Mouse (Mus musculus): ENCODE measurements around the gene Cpm.
"Not testable (repeated sequence)": the region's sequence is repeated elsewhere in the genome, so short reads cannot be mapped to it uniquely, and the experiment has no call there.

The Cpm gene

DNA sequence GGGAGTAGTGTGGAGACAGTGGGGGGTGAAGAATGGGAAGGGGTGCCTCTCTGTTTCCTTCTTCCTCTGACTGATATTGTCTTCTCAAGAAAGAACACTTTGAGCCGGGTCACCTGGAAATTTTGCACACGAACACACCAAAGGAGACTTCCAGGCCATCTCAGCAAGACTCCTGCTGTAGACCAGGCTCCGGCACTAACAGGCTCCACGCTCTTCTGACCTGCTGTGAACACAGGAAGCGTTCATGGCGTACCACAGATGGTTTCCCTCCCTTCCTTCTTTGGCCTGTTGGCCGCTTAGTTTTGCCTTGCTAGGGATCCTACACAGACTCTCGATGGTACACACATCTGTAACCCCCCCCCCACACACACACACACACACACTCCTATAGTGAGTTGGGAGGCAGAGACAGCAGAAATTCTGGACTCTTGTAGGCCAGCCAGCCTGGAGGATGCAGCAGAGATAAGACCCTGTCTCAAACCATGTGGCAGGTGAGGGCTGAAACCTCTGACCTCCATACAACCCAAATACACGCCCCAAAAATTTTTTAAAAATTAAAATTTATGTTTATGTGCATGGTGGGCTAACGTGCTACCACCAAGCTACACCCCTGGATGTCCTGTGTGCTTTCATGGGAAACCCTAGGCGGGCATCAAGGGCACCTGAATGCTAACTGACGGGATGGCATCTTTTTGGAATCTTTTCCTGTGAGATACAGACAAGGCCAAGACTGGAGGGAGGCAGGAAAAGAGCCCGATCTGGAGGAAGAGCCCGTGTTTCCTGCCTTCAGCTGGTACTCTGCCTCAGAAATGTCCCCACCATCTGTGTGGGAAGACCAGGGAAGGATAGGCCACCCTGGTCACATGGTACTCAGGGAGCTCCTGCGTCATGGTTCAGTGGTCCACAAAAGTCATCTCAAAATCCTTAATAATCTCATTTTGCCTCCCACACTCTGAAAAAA lies 23.7 kb upstream of the Cpm start:
- no peak for DNase-seq (ENCODE audit: extremely low read depth, low read depth, low spot score)

DNA sequence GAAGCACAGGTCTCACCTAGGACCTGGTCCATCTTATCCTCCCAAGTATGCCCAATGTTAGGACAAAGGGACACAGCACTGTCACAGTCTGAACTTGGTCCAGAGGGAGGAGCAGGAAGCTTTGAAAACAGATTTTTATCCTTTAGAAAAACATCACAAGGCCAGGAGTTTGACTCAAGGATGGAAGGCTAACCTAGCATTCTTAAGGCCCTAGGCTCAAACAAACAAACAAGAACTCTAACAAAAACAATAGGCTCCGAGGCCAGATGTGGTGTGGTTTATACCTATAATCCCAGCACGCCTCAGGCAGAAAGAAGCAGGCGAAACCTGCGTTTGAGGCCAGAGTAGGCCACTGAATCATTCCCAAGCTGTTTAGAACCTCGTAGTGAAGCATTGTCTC lies 22.9 kb upstream of the Cpm start:
- DNase-seq (ENCODE audit: extremely low read depth, low read depth, low spot score), result no peak

DNA sequence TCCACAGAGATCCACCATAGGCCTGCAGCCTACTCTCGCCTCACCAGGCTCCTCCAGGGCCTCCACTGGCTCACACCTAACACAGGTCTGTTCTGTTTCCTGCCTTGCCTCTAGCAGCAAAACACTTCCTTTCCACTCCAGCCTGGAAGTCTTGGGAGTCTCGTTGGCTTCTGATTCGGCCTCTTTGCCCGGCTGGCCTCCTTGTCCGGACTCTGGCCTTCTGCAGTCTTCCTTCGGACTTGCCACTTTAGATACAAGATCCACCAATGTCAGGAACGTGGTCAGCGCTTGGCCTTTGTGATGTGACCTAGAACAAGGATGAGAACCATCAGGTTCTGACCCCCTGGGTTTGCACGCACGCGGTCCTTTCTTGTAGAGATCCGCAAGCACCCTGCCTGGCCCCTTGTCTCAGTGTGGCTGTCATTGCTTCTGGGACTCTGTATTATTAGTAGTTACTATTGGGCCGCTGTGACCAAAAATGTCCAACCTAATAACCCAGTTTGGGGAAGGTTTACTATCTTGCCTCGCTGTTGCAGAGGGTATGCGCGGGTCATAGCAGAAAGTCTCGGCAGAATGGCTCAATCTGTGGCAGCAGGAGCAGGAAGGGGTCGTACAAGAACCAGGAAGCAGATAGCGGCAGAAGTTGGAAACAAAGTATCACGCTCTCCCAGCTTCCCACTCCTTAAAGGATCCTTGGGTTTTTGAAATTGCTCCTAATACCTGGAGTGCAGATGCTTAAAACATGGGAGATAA lies 22.1 kb upstream of the Cpm start:
- no peak for DNase-seq (ENCODE audit: extremely low read depth, low read depth, low spot score)

DNA sequence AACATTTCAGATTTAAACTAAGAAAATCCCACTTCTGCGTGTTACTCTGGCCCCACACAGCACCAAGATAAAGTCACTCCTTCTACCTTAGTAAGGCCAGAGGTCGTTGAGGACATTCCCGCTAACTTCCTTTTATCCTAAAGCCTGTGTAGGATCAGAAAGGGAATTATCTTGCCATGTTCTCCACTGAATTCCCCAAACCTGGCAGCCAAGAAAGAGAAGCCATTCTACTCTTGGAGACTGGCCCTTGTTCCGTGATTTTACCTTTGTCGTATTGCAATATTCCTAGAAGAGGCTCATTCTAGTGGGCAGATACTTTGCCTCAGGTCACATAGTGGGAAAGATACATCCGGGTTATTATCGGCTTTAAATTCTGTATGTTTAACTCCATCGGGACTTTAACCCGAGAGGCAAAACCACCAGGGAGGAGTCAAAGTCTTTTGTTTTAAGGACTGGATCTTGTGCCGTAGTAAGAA lies 21.5 kb upstream of the Cpm start:
- no peak for DNase-seq (ENCODE audit: extremely low read depth, low read depth, low spot score)

DNA sequence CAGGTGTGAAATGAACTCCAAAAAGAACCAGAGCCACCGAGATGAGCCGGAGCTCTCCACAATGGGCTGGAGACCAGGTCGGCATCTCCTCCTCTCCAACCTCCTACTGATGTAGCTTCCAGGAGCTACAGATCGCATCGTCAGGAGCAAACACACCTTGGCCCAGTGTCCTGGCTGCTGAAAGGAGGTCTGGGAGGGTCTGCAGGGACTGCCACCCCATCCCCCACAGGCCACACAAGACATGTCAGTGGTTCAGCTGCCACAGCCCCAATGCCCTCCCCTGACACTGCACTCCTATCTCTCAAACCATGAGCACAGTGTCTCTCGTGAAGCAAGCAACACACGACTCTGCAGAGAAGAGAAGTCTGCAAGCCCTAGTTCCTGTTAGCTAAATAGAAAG lies 20.8 kb upstream of the Cpm start:
- no peak for DNase-seq (ENCODE audit: extremely low read depth, low read depth, low spot score)

DNA sequence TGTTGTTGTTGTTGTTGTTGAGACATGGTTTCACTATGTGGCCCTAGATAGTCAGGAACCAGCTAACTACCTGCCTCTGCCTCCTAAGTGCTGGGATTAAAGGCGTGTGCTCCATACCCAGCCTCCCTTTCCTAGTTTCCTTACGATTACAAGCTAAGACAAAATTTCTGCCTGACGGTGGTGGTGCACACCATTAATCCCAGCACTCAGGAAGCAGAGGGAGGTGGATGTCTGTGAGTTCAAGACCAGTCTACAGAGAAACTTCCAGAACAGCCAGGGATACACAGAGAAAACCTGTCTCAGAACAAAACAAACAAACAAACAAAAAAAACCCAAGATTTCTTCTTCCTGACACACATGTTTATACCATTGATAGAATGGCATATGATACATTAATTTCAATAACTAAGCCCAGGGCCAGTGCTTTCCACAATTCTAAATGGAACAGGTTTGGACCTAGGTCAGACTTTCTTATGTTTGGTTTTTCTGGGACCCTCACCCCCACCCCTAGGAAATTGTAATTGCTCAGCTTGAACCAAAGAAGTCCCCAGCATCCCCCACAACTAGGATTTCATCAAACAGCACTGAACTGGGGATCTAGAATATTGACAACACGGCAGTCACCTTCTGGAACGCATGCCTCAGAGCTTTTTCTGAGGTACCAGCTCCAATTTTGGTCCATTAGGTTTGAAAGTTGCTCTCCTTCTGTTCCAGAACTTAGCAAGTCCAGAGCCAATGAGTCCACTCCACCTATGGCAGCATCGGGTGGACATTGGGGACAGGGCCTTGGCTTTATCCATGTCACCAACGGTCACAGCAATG lies 20.1 kb upstream of the Cpm start:
- no peak for DNase-seq (ENCODE audit: extremely low read depth, low read depth, low spot score)

DNA sequence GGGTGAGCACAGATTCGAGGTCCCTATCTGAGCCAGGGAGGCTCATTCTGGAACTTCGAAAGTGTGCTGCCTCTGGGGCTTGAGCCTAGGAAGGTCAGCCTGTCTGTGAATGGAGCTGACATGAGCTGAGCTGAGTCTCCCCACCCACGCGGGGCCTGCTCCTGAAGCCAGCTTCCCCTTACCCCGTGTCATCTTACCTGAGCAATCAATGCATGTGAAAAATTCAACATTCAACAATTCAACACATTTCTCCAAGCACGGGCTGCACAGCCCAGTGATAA lies 19.6 kb upstream of the Cpm start:
- DNase-seq (ENCODE audit: extremely low read depth, low read depth, low spot score), result no peak

DNA sequence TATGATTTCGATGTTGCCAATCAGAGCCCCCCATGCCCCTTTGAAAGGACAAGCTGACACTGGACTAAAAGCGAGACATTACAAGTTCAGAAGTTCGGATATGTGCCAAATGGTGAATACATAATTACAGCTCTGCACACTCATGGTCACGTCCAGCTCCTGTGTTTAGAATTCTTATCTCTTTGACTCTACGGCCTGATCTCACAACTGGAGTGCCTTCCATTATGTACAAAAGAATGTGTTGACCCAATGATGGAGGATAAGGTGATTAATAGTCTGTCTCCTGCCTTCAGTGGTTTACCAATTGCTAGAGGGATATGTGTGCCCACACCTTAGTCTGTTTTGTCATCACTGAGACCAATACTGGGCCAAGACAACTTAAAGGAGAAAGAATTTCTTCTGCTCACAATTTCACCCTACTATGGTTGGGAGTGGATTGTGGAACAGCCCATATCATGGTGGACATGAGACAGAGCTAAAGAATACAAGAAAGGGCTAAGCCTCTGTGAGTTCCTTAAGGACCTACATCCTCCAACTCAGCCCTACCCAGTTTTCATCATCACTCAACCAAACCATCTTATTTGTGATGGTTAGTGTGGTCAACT lies 19.0 kb upstream of the Cpm start:
- DNase-seq (ENCODE audit: extremely low read depth, low read depth, low spot score), result no peak

DNA sequence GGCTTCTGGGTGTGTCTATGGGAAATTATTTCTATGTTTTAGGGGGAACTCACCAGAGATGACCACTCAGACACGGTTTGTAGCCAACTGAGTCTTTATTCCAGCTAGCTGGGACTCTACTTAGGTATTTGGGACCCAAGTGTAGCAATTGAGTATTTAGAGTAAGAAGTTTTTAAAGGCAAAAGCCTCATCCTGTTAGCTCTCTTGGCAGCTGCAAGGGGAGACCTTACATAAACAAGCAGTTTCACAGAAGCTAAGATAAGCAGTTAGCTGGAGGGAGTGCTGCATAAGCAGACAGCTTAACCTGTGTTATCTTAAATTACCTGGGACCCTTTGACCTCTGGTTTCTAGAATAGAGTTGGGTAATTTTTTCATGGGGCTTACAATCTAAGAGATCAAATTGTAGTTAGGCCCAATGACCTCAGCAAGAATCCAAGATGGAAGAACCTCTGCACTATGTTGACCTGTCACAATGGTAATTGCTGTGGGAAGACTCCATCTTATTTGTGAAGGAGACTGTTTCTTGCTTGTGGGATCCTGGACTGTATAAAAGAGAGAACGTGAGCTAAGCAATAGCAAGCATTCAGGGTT lies 18.4 kb upstream of the Cpm start:
- DNase-seq (ENCODE audit: extremely low read depth, low read depth, low spot score), result no peak

DNA sequence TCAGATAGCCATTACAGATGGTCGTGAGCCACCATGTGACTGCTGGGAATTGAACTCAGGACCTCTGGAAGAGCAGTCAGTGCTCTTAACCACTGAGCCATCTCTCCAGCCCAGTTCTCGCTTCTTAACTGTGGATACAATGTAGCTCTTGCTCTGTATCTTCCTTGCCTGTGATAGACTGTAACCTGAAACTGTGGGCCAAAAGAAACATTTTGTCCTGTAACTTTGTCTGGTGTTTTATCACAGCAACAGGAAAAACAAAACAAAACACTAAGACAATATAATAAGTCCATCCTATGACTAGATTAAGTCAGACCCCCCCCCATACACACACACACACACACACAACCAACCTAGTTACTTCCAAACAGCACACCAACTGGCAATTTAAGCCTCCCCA lies 17.8 kb upstream of the Cpm start:
- DNase-seq (ENCODE audit: extremely low read depth, low read depth, low spot score), result no peak

DNA sequence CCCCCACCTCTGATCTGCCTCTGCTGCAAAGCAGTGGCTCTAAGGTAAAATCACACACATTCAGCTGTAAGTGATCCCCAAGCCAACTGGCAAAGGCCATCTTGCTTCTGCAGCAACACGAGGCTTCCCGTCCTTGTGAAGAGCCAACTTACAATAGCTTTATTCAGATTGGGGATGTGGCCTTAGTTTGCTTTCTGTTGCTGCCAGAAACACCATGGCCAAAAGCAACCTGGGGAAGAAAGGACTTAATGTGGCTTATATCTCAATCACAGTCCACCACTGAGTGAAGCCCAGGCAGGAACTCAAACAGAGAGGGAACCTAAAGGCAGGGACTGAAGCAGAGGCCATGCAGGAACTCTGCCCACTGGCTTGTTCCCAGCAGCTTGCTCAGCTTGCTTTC lies 17.3 kb upstream of the Cpm start:
- no peak for DNase-seq (ENCODE audit: extremely low read depth, low read depth, low spot score)

DNA sequence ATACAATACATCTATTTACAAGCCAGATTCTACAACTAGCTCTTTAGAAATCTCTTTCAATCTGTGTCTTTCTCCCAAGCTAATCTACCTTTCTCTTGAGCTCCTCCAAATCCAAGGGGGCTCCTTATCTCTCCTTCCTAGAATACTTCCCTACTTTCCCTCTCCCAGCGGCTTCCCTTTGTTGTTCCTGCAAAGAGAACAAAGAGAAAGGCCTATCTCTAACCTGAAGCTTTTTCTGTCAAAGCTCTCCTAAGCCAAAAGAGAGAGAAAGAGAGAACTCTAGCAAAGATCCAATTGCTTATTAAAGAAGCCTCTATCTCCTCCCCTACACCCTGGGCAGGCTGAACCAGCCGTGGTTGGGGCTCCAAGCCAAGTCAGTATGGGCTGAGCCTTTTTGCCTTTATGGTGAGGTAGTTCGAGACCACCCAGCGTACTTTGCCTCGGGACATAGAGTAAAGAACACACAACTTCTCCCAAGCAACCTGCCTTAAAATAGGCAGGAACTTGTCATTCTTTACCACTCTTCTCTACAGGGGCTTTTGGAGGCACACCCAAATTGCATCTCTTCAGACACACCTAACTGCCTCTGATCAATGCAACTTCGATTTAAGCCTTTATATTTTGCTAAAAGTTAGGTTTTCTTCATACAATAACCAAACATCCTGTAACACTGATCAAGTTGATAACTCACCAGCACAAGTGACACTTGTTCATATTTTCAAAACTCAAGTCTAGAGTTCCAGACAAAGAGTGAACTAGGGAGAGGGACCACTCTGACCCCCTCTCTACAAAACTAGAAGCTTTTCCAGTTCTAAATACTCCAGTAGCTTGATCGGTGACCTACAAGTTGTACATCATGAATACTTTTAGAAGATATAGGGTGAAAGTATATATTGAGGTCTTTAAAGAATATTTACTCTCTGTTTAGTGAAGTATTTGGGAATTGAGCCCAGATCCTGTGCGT lies 16.4 kb upstream of the Cpm start:
- no peak for DNase-seq (ENCODE audit: extremely low read depth, low read depth, low spot score)

DNA sequence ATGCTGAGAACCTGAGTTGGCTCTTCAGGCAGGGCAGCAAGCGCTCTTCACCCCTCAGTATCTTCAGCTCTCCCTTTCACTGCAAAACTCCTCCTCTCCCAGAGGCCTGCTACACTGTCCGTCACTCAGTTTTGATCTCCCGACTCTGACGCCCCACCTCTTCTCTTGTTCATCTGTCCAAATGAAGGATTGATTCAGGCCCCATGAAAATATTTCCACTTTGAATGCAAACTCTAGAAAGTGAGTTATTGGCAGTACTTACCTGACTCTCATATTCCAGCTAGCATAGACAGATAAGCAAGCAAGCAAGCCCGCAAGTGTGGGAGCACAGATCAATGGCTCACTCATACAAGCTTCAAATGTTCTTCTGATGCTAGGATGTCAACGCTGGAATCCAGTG lies 15.3 kb upstream of the Cpm start:
- no peak for DNase-seq (ENCODE audit: extremely low read depth, low read depth, low spot score)

DNA sequence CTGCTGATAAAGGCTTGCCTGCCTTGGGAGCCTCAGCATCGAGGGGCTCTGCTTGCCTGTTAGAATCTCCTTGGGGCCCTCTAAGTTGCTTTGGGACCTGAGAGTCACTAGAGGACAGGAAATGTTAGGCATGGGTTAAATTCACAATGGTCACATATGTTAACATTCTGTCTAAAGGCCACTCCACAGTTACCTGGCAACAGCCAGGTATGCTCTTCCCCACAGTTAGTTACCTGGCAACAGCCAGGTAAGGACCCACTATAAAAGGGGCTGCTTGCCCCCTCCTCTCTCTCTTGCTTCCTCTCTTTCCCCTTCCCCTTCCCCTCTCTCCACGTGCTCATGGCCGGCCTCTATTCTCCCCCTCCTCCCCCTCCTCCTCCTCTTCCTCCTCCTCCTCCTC lies 14.9 kb upstream of the Cpm start:
- DNase-seq (ENCODE audit: extremely low read depth, low read depth, low spot score), result no peak

DNA sequence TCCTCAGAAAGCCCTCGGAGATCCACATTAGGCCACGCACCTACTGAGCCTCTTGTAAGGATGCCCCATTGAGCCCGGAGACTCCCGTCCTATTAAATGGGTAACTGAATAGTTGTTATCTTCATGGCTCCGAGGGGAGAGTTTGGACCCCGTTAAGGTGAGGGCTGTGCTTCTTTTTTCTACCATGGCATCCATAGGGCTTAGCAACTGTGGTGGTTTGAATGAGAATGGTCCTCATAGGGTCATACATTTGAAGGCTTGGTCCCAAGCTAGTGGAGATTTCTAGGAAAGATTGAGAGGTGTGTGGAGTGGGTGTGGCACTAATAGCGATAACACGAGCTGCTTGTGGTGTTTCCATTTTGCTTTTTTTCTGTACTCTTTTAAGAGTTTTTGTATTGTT lies 14.1 kb upstream of the Cpm start:
- DNase-seq (ENCODE audit: extremely low read depth, low read depth, low spot score), result no peak

DNA sequence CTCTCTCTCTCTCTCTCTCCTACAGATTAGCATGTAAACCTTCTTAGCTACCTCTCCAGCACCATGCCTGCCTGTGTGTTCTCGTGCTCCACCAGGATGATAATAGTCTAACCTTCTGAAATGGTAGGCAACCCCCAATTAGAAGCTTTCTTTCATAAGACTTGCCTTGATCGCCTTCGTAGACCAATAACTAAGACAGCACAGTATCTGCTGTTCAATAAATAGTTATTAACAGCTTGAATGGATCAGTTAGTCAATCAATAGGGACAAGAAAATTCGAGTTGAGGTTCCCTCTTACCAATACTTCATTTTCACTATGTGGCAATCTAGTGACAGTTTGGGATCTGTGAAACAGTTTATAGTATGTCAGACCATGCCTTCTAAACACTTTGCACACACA lies 13.6 kb upstream of the Cpm start:
- no peak for DNase-seq (ENCODE audit: extremely low read depth, low read depth, low spot score)

DNA sequence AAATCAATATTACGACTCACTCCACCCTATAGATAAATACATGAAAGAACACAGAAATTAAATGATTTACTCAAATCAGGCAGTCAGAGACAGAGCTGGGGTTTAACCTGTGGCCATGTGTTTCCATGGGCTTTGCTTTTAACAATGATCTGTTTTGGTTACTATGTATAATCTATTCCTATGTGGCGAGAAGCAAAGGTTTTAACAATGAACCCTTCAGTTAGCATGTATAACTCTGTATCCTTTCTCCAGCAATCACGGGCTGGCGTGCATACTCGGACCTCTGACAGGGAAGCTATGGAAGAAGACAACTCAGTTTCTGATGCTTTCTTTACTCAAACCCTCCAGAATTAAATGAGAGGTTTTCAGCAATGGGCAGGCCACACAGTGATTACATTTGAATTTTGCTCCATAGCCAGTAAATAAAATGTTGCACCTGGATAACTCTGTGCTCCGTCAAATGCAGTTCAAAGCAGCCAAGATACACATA lies 13.1 kb upstream of the Cpm start:
- DNase-seq (ENCODE audit: extremely low read depth, low read depth, low spot score), result no peak

DNA sequence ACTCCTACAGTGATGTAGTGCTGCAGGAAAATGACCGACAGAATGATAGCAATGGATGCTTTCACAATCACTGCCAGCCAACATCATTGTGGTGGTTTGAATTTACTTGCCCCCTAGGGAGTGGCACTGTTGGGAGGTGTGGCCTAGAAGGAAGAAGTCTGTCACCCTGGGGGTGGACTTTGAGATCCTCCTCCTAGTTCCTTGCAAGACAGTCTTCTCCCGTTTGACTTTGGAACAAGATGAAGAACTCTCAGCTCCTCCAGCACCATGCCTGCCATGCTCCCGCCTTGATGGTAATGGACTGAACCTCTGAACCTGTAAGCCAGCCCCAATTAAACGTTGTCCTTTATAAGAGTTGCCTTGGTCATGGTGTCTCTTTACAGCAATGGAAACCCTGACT lies 12.5 kb upstream of the Cpm start:
- DNase-seq (ENCODE audit: extremely low read depth, low read depth, low spot score), result not testable (repeated sequence)

DNA sequence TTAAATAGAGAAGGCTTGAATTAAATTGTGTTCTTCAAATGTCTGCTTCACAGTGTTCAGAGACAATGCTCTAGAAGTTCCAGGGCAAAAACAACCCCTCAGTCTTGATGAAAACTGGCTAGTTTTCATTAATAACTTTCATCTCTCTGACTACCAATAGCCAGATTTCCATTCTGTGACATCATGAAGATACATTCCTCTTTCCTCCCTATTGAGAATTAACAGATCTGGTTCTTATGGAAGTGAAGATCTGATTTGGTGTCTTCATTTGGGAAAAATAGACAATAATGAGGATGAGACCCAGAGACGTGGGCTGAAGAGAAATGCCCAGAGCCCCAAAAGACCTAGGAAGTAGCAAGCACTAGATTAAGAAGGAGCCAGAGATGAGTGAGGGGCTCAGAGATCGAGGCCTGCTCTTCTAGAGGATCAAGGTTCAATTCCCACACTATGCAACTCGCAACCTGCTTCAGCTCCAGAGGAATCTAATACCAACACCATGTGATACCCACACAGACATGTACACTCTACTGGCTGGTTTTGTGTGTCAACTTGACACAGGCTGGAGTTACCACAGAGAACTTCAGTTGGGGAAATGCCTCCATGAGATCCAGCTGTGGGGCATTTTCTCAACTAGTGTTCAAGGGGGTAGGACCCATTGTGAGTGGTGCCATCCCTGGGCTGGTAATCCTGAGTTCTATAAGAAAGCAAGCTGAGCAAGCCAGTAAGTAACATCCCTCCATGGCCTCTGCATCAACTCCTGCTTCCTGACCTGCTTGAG lies 11.5 kb upstream of the Cpm start:
- no peak for DNase-seq (ENCODE audit: extremely low read depth, low read depth, low spot score)
